Mouse (Mus musculus) embryonic facial prominence, embryonic 10.5 days (tissue): ENCODE data around the gene Gm20431. TPM values are rescaled to one million over a fixed set of nuclear protein-coding genes. Genes with fewer than 3 reads are reported as not detected.

Source experiments
- DNase-seq: peaks from one replicate; pipeline ENCODE4 v3.0.0-alpha.2; 2017; ENCODE audit warnings: low spot score
- H3K27ac ChIP-seq: fragments of 300-500 bp; sonication (generic); replicated peaks from 2 replicates; pipeline ENCODE4 v1.5.1; 2016; ENCODE audit warnings: mild to moderate bottlenecking
- H3K27me3 ChIP-seq: fragments of 300-500 bp; sonication (generic); replicated peaks from 2 replicates; pipeline ENCODE4 v1.6.1; 2016; ENCODE audit warnings: low read depth, mild to moderate bottlenecking; ENCODE audit not compliant: poor library complexity, severe bottlenecking
- H3K36me3 ChIP-seq: fragments of 300-500 bp; sonication (generic); replicated peaks from 2 replicates; pipeline ENCODE4 v1.6.1; 2016; ENCODE audit warnings: mild to moderate bottlenecking, moderate library complexity
- H3K4me1 ChIP-seq: fragments of 300-500 bp; sonication (generic); 2 replicates; pipeline ENCODE4 v1.6.1; 2016
- H3K4me3 ChIP-seq: fragments of 300-500 bp; sonication (generic); 2 replicates; pipeline ENCODE4 v1.5.1; 2016; ENCODE audit warnings: mild to moderate bottlenecking, moderate library complexity
- H3K9me3 ChIP-seq: fragments of 300-500 bp; sonication (generic); 2 replicates; pipeline ENCODE4 v1.6.1; 2016; ENCODE audit warnings: mild to moderate bottlenecking
- WGBS: fragments of 180-500 bp; shearing (Covaris S2); methylation state at CpG from one replicate; pipeline ENCODE4 v1.1.7; 2016; 5-methylcytosine and 5-hydroxymethylcytosine counted together
- polyA plus RNA-seq: library from polyadenylated mRNA; unstranded; fragments of >200 nt; fragmentation: Nextera tagmentation; extraction: Ambion mirVana; gene quantifications from 2 replicates; pipeline ENCODE4 v1.2.1, GENCODE M21; 2016

Gm20431 gene
- polyA plus RNA-seq, 1 experiment from 2014 or later: 4.9 TPM

DNA sequence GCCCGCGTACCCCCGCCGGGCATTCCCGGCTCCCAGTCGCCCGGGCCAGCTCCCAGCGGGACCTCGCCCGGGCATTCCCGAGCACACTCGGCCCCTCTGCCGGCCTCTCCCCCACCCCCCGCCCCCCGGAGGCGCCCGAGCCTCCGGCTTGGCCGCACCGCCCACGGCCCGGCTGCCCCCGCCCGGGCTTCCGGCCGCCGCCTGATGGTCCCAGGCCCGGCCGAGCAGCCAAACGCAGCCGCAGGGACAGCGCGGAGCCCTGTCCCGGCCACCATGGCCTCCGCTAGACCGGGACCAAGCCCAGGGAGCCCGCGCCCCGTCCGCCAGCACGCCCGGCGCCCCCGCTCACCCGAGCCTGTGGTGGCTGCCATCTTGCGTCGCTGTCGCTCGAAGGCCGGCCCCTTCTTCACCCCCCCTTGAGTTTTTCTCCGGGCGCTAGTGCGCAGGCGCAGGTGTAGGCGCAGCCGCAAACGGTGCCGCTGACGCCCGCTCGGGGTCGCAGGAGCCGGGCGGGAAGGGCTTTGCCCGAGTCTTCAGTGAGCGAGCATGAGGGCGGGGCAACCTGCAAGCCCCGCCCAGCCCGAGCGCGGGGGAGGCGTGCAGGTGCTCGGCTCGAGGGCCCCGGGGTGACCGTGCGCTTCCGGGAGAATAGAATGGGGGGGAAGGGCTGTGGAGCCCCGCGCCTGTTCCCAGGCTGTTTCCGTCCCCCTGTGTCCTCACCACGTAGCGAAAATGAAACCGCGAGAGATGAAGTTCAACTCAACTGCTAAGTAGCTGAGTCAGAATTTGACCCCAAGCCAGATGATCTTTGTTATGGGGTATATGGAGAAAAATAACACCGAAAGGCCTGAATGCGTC lies 29.5 kb downstream of the Gm20431 start, which contains the start of gene Ube2v1:
Gene Ube2v1, minus strand, starts transcription at position 505 of the 858 bp plus-strand sequence.
- Histone ChIP-seq H3K4me1 (peaks cover 64% of the 10 kb centered on the region), H3K27me3 (no peaks in the 10 kb centered on the region), H3K36me3 (peaks cover 29% of the 10 kb centered on the region), H3K4me3 (peak within 1 kb of the TSS; percentile 99), H3K27ac (peak within 1 kb of the TSS; percentile 98), H3K9me3 (no peaks in the 10 kb centered on the region)
- WGBS: under 1% methylated on average over 87 of the region's 87 CpGs
- DNase-seq: peak; percentile 99

DNA sequence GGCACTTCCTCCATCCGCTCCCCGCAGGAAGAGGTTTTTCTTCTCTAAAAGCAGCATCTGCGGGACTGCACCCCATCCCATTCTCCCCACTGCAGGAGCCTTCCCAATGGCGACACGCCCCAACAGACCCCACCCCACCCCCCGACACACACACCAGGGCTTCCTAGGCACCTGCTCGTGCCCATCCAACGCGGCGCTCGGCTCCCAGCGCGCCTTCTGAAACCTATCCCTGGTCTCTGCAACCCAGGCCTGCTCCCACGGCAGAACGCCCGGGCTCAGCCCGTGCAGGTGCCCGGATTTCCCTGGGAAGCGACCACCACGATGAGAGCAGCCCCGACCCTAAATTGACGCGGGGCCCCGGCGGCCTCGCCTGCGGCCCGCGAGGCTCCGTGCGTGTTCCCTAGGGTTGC lies 30.1 kb downstream of the Gm20431 start:
- Histone ChIP-seq H3K27me3 (no peaks in the 10 kb centered on the region), H3K4me3 (peak overlapping the region; percentile 99), H3K36me3 (peaks cover 31% of the 10 kb centered on the region), H3K9me3 (no peaks in the 10 kb centered on the region), H3K4me1 (peaks cover 64% of the 10 kb centered on the region), H3K27ac (peak overlapping the region; percentile 98)
- DNase-seq: no peak
- under 1% methylated on average over 31 of the region's 31 CpGs for WGBS

DNA sequence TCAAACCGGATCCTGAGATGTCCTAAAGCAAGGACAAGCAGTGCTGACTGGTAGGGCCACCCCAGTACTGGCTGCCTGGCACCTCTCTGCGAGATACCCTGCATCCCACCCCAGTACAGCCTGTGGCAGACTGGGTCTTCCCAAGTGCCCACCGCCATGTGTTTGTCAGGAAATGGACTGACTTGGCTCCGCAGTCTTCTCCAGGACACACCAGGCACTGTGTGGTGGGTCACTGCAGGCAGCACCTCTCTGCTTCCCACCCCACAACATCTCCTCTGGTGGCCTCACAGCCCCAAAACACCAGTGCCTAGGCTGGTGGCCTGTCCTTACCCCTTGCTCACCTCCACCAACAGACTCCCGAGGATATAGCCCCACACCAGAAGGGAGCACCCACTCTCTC lies 30.9 kb downstream of the Gm20431 start:
- 76% methylated on average over 5 of the region's 5 CpGs for WGBS

DNA sequence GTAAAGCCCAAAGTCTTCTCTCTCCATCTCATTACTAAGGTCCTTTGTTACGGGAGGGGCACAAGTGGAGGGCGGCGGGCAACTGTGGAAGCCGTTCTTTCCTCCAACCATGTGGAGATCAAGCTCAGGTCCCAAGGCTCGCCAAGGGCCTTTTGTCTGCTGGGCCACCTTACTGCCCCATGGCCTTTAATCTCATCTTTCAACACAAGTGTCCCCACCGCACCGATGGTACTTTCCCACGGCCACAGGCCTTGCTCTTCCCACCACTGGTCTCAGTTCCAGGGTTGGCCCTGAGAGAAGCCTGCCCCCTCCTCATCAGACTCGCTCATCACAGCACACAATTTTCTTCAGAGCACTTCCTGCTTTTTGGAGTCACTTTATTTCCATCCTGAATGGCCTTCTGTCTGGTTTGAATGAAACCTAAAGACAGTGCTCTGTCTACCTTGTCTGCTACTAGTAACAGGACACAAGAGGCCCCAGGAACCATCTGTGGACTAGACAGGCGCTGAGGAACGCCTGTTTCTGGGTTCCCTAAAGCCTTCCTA lies 31.6 kb downstream of the Gm20431 start:
- peak overlapping the region; percentile 99 for H3K4me3 ChIP-seq
- no peaks in the 10 kb centered on the region for H3K27me3 ChIP-seq
- H3K27ac ChIP-seq: peak overlapping the region; percentile 98
- no peak for DNase-seq
- no peaks in the 10 kb centered on the region for H3K9me3 ChIP-seq
- peaks cover 40% of the 10 kb centered on the region for H3K36me3 ChIP-seq
- WGBS: 76% methylated on average over 11 of the region's 11 CpGs
- peaks cover 67% of the 10 kb centered on the region for H3K4me1 ChIP-seq

More for the DNA sequence above, 30.9 kb downstream of the Gm20431 start:
- Histone ChIP-seq H3K4me3 (peak overlapping the region; percentile 99), H3K4me1 (peaks cover 66% of the 10 kb centered on the region), H3K27me3 (no peaks in the 10 kb centered on the region), H3K9me3 (no peaks in the 10 kb centered on the region), H3K36me3 (peaks cover 34% of the 10 kb centered on the region), H3K27ac (peak overlapping the region; percentile 98)
- no peak for DNase-seq

DNA sequence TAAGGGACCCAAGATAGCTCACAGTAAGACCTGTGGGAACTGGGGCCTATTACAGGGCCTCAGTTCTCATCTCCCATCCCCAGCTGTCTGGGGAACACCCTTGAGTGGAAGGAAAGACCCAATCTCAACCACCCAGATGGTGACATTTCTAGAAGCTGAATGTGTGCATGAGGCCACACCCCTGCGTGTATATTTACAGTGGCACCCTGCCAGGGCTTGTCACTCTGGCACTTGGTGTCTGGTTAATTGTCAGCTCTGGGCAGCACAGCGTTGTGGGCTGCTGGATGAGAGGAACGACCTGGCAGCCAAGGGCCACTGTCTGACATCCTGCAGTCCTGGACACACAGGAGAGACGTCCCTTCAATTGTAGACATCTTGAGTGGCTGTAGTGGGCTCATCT lies 32.4 kb downstream of the Gm20431 start:
- DNase-seq: no peak
- 88% methylated on average over 4 of the region's 4 CpGs for WGBS
- H3K27ac ChIP-seq: 0 out of 2 replicates have a peak overlapping the region, but pooled peaks have one; percentile 4
- no peaks in the 10 kb centered on the region for H3K9me3 ChIP-seq
- H3K27me3 ChIP-seq: no peaks in the 10 kb centered on the region
- H3K4me1 ChIP-seq: peaks cover 59% of the 10 kb centered on the region
- H3K36me3 ChIP-seq: peaks cover 43% of the 10 kb centered on the region
- peak overlapping the region; percentile 99; the same call in 1 of the 2 replicates for H3K4me3 ChIP-seq

DNA sequence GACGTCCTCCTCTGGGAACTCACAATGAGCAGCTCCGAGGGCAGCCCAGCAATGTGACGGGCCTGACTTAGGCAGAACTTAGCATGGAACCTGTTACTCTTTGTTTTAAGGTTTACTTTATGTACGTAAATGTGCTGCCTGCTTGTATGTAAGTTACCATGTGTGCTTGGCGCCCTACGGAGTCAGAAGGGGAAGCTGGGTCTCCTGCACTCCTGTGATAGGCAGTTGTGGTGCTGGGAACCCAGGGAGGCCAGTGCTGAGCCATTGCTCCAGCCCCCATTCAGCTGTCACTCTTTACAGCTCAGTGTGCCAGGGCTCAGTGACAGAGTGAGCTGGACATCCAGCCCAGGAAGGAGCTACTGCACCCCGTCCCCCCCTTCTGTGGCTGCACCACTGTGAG lies 34.3 kb downstream of the Gm20431 start:
- Histone ChIP-seq H3K4me1 (peaks cover 47% of the 10 kb centered on the region), H3K27me3 (no peaks in the 10 kb centered on the region), H3K4me3 (no peak overlapping the region), H3K27ac (peak overlapping the region; percentile 48), H3K9me3 (no peaks in the 10 kb centered on the region), H3K36me3 (peaks cover 54% of the 10 kb centered on the region)
- 93% methylated on average over 7 of the region's 7 CpGs for WGBS
- DNase-seq: no peak

DNA sequence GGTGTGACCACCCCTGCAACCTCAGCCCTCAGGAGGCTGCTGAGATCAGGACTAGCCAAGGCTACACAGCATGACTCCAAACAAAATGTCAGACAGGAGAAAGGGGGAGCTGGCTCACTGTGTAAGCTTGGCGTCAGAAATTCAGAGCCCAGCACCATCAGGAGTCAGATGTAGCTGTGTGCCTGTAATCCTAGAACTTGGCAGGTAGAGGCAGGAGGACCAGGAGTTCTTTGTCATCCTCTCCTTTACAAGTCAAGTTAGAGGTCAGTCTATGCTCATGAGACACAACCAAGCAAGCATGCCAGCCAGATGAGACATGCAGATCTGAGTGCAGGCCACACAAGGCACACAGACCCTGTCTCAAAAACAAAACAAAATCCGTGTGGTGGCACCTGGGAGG lies 35.6 kb downstream of the Gm20431 start:
- Histone ChIP-seq H3K27me3 (no peaks in the 10 kb centered on the region), H3K4me1 (peaks cover 49% of the 10 kb centered on the region), H3K27ac (no peak overlapping the region), H3K9me3 (no peaks in the 10 kb centered on the region), H3K4me3 (no peak overlapping the region), H3K36me3 (peaks cover 68% of the 10 kb centered on the region)
- DNase-seq: no peak
- WGBS: 61% methylated on average over 2 of the region's 2 CpGs

DNA sequence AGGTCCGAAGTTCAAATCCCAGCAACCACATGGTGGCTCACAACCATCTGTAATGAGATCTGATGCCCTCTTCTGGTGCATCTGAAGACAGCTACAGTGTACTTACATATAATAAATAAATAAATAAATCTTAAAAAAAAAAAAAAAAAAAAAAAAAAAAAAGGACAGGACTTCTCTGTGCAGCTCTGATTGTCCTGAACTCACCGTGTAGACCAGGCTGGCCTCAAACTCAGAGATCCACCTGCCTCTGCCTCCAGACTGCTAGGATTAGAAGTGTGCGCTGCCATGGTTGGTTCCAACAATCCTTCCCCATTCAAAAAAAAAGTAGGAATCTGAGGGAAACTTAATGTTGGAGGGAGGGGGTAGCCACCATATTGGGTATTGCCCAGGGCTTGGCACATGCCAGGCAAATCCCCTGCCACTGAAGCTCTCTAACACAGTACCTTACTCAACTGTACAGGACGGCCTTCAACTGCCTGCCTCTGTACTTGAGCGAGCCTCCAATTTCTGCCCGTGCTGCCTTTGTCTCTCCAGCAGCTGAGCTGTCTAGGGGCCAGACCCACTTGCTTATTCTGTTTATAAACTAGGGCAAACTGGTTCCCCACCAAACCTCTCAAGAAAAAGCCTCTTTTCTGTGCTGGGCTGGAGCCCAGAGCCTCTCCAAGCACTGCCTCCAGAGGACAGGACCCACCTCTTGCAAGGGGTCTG lies 36.8 kb downstream of the Gm20431 start:
- Histone ChIP-seq H3K4me1 (peaks cover 38% of the 10 kb centered on the region), H3K27me3 (no peaks in the 10 kb centered on the region), H3K27ac (no peak overlapping the region; the same call in 1 of the 2 replicates), H3K4me3 (no peak overlapping the region), H3K9me3 (no peaks in the 10 kb centered on the region), H3K36me3 (peaks cover 67% of the 10 kb centered on the region)
- WGBS: 96% methylated on average over 6 of the region's 6 CpGs
- DNase-seq: no peak

DNA sequence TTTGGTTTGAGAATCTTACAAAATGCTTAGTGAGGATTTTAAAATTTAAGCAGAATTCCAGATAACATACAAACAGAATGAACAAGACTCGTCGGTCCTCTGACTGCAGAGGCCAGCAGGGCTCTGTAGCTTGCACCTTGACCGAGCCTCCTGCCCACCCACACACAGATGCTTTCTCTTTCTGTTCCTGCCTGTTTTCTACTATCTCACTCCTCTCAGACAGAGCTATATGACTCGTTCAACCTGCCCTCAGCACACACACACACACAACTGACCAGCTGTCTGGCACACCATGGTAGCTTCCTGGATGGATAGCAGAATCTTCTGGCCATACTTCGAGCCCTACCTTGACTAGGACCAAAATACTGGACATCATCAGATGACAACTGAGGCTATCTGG lies 38.3 kb downstream of the Gm20431 start:
- Histone ChIP-seq H3K4me3 (no peak overlapping the region), H3K27me3 (no peaks in the 10 kb centered on the region), H3K4me1 (peaks cover 27% of the 10 kb centered on the region), H3K36me3 (peaks cover 63% of the 10 kb centered on the region), H3K9me3 (no peaks in the 10 kb centered on the region), H3K27ac (no peak overlapping the region)
- no peak for DNase-seq
- 85% methylated on average over 5 of the region's 5 CpGs for WGBS

DNA sequence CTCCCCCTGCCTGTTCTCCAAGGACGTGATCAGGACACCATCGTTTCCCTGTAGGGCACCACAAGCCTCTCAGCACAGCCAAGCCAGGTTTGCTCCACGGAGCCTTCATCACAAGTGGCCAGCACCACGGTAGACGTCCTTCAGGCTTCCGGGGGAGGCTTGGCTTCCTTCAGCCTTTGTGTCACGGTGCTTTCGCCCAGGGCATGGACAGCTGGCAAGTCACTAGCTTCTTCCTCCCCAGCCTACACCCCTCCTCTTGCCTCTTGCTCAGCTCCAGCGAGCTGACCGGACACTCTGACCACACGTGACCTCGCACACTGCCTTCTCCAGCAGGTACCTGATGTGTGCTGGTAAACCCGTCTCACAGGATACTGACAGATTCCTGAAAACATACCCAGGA lies 38.9 kb downstream of the Gm20431 start:
- H3K4me1 ChIP-seq: peaks cover 24% of the 10 kb centered on the region
- no peaks in the 10 kb centered on the region for H3K27me3 ChIP-seq
- 0 out of 2 replicates have a peak overlapping the region, but pooled peaks have one; percentile 35 for H3K27ac ChIP-seq
- no peaks in the 10 kb centered on the region for H3K9me3 ChIP-seq
- DNase-seq: no peak
- peaks cover 63% of the 10 kb centered on the region for H3K36me3 ChIP-seq
- 87% methylated on average over 13 of the region's 13 CpGs for WGBS
- no peak overlapping the region for H3K4me3 ChIP-seq

DNA sequence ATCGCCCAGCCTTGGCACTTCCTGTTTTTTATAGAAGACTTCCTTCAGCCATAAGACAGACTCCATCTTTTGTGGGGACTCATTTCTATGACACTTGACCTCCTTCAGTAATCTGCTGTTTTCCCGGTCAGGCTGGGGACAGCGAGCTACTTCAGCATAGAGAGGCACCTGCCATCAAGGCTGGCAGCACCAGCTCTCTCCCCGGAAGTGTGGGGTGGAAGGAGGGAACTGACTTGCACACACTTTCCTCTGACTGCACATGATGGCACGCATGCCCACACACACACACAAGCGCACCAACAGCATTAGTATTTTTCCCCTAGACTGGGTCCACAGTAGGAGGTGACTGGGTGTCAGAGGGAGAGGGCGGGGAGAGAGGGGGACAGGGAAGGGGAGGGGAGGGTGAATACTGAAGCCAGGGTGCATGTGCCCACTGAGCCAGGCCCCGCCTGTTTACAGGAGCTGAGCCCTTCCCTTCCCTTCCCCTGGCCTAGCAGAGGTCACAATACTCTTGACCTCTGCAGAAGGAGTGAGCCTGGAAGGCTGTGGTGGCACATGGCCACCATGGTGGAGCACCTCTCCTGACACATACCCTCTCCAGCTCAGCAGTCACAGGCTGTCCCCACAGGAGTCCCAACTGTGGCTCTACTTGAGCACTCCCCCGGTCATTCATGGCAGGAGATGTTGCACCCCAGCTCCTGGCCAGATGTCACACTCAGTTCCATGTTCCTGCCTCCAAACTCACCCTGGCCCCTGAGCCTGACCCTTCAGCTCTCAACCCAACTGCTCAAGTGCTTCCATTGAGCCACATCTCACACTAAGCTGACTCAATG lies 39.8 kb downstream of the Gm20431 start:
- peaks cover 64% of the 10 kb centered on the region for H3K36me3 ChIP-seq
- H3K27me3 ChIP-seq: no peaks in the 10 kb centered on the region
- 81% methylated on average over 9 of the region's 9 CpGs for WGBS

DNA sequence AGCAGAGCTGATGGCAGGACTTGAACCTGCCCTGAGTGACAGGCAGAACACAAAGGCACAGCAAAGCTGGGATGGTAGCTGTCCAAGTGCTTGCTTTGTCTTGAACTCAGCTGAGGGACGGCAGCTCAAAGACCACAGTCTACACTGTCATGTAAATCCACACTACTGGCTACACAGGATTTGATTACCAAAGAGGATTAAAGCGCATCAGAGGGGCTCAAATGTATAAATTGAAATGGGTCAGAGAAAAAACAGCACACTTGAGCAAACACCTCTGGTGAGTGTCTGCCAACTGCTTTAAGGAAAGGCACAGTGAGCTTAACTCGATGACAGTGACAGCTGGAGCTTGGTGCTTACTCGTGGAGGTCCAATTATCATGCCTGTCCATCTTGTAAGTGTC lies 43.8 kb downstream of the Gm20431 start:
- 82% methylated on average over 4 of the region's 4 CpGs for WGBS
- no peak for DNase-seq
- peaks cover 6% of the 10 kb centered on the region; the same call in 1 of the 2 replicates for H3K9me3 ChIP-seq
- H3K27me3 ChIP-seq: no peaks in the 10 kb centered on the region
- peaks cover 13% of the 10 kb centered on the region for H3K4me1 ChIP-seq
- no peak overlapping the region for H3K4me3 ChIP-seq
- no peak overlapping the region for H3K27ac ChIP-seq
- peaks cover 86% of the 10 kb centered on the region for H3K36me3 ChIP-seq

More for the DNA sequence above, 39.8 kb downstream of the Gm20431 start:
- no peak for DNase-seq
- H3K27ac ChIP-seq: peak overlapping the region; percentile 14; the same call in 1 of the 2 replicates
- no peaks in the 10 kb centered on the region for H3K9me3 ChIP-seq
- 0 out of 2 replicates have a peak overlapping the region, but pooled peaks have one; percentile 11 for H3K4me3 ChIP-seq
- peaks cover 18% of the 10 kb centered on the region for H3K4me1 ChIP-seq
